Mouse (Mus musculus): ENCODE results near the gene Npl. TPM values are rescaled to one million over a fixed set of nuclear protein-coding genes. Genes with fewer than 3 reads are reported as not detected.

Npl gene
- polyA plus RNA-seq, 1 experiment from 2014 or later, result 8.2 TPM

DNA sequence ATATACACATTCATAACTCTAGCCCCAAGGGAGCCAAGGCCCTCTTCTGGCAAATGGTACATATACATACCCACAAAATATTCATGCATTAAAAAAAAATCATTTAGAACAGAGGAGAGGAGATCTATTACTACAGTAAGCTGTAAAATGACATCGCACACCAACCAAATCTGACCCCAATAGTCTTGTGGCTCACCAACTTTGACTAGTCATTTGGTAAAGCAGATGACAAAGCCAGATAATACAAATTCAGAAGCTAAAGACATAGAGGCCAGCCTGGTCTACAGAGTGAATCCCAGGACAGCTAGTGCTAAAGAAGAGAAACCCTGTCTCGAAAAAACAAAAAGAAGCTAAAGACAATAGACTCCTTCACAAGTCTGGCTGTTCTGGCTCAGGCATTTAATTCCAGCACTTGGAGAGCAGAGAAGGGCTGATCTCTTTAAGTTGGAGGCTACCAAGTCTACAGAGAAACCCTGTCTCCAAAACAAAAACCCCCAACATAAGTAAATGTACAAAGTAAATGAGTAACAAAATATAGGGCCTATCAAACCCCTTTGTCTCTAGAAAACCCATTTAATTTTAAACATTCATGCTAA lies 64.5 kb downstream of the Npl start:
- H3K36me3 ChIP-seq, result peaks cover 21% of the 10 kb centered on the region
- ATAC-seq (replicated peaks), result no peak
- no peaks in the 10 kb centered on the region for H3K9me3 ChIP-seq
- H3K27ac ChIP-seq (replicated peaks), result no peak overlapping the region
- H3K4me1 ChIP-seq, result peaks cover 38% of the 10 kb centered on the region
- peak overlapping the region; percentile 84 for H3K4me2 ChIP-seq (replicated peaks)
- no peaks in the 10 kb centered on the region for H3K27me3 ChIP-seq
- WGBS, result 40% methylated on average over 2 of the region's 2 CpGs
- H3K9ac ChIP-seq (replicated peaks), result peak overlapping the region; percentile 20; the same call in 1 of the 2 replicates
- H3K4me3 ChIP-seq, result peak overlapping the region; percentile 100

DNA sequence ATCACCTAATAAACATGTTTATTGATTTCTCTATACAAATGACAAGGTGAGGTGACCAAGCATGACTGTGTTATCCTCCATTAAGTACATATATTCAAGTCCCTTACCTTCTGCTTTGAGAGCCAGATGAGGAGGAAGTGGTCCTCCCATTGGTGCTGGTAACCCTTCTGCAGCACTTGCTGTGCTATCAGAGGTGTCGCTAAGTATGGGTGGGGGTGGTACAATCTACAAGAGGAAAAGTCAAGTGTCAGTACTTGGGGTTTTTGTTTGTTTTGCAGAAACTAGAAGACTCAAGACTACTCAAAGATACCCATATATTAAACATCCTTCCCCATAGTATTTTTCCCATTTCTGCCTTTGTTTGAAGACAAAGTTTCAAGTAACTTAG lies 68.8 kb downstream of the Npl start:
- Histone ChIP-seq H3K27ac (replicated peaks) (no peak overlapping the region), H3K9me3 (no peaks in the 10 kb centered on the region), H3K4me3 (no peak overlapping the region), H3K36me3 (peaks cover 60% of the 10 kb centered on the region), H3K4me2 (replicated peaks) (no peak overlapping the region), H3K4me1 (peaks cover 32% of the 10 kb centered on the region), H3K27me3 (no peaks in the 10 kb centered on the region), H3K9ac (replicated peaks) (no peak overlapping the region)
- WGBS, result 85% methylated on average over 1 of the region's 1 CpGs
- ATAC-seq (replicated peaks), result no peak

DNA sequence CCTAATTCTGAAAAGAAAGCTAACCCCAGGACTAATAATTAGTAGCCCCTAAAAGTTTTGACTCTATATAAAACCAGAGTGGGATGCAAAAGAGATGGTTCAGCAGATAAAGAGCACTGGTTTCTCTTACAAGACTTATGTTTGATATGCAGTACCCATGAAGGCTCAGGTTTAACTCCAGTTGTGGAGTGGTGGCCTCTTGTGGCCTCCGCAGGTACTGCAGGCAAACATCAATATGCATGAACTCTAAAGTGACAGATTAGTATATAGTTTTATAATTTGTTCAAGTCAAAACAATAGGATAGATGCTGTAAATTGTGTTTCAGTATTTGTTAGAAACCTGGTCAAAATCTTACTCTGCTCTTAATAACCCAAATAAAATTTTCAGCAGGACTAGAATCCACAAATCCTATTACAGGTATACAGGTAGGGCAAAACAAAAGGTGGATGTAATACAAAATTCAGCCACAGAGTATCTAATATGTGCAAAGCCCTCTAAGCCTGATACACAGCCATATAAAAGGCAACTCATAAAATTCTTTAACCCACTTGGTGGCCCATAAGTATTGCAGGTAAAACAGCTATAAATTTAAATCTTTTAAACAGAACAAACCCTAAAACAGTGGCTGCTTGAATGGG lies 69.3 kb downstream of the Npl start:
- Histone ChIP-seq H3K4me3 (no peak overlapping the region), H3K9ac (replicated peaks) (no peak overlapping the region), H3K27ac (replicated peaks) (no peak overlapping the region), H3K9me3 (no peaks in the 10 kb centered on the region), H3K27me3 (no peaks in the 10 kb centered on the region), H3K4me2 (replicated peaks) (no peak overlapping the region), H3K36me3 (peaks cover 62% of the 10 kb centered on the region), H3K4me1 (peaks cover 27% of the 10 kb centered on the region)
- peak; percentile 38; the same call in 1 of the 2 replicates for ATAC-seq (replicated peaks)
- WGBS, result 44% methylated on average over 1 of the region's 1 CpGs

DNA sequence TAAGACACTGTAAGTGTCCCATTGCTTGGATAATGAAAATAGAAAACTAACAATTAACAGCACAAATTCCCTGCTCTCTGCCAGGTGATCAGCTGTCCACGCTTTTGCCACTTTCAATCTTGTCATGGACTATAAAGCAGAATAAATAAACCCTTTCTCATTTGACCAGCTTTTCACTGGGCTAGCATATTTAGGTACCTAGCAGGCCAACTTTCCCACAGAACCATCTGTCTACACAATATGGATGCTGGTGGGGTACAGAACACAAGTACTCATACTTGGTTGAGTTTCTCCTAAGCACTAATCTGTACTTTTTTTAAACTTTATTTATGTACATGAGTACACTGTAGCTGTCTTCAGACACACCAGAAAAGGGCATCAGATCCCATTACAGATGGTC lies 70.5 kb downstream of the Npl start:
- no peaks in the 10 kb centered on the region for H3K27me3 ChIP-seq
- no peak overlapping the region for H3K9ac ChIP-seq (replicated peaks)
- peaks cover 15% of the 10 kb centered on the region for H3K4me1 ChIP-seq
- WGBS, result 75% methylated on average over 1 of the region's 1 CpGs
- H3K4me3 ChIP-seq, result no peak overlapping the region
- ATAC-seq (replicated peaks), result 0 out of 2 replicates have a peak, but pooled peaks have one; percentile 43
- no peak overlapping the region for H3K27ac ChIP-seq (replicated peaks)
- H3K36me3 ChIP-seq, result peaks cover 71% of the 10 kb centered on the region
- no peaks in the 10 kb centered on the region for H3K9me3 ChIP-seq
- no peak overlapping the region for H3K4me2 ChIP-seq (replicated peaks)

DNA sequence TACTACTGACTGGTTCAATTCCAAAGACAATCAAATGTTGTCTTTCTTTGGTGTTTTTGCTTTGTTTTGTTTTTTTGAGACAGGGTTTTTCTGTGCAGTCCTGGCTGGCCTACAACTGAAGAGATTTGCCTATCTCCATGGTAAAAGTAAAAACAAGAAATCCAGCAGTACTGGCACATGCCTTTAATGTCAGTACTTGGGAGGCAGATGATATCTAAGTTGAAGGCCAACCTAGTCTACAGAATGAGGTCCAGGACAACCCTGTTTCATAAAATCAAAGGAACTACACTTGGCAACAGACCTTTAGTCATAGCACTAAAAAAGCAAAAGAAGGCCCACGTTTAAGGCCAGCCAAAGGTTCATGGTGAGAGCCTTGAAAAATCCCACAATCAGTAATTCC lies 88.0 kb downstream of the Npl start:
- no peaks in the 10 kb centered on the region for H3K27me3 ChIP-seq
- WGBS, result 85% methylated on average over 1 of the region's 1 CpGs
- no peak overlapping the region for H3K4me3 ChIP-seq
- ATAC-seq (replicated peaks), result no peak
- no peaks in the 10 kb centered on the region for H3K4me1 ChIP-seq
- no peak overlapping the region for H3K27ac ChIP-seq (replicated peaks)
- H3K9ac ChIP-seq (replicated peaks), result no peak overlapping the region
- H3K9me3 ChIP-seq, result no peaks in the 10 kb centered on the region
- H3K36me3 ChIP-seq, result peaks cover 81% of the 10 kb centered on the region
- no peak overlapping the region for H3K4me2 ChIP-seq (replicated peaks)

DNA sequence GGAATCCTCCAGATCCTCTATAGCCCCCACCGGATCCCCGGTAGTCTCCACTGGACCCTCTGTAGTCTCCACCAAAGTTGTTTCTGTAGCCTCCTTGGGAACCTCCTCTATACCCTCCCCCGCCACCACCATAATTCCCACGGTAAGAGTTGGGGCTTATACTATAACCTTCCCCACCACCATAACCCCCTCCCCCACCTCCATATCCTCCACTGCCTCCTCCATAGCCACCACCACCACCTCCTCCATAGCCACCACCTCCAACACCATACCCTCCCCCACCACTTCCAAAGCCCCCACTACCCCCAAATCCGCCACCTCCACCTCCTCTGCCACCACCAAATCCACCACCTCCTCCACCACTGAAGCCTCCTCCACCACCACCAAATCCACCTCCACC lies 93.7 kb downstream of the Npl start:
- peaks cover 63% of the 10 kb centered on the region for H3K36me3 ChIP-seq
- no peak overlapping the region for H3K27ac ChIP-seq (replicated peaks)
- 0 out of 2 replicates have a peak, but pooled peaks have one; percentile 23 for ATAC-seq (replicated peaks)
- no peak overlapping the region for H3K4me2 ChIP-seq (replicated peaks)
- no peak overlapping the region for H3K4me3 ChIP-seq
- H3K9me3 ChIP-seq, result no peaks in the 10 kb centered on the region
- WGBS, result 93% methylated on average over 5 of the region's 5 CpGs
- no peaks in the 10 kb centered on the region for H3K27me3 ChIP-seq
- no peaks in the 10 kb centered on the region for H3K4me1 ChIP-seq
- H3K9ac ChIP-seq (replicated peaks), result no peak overlapping the region

DNA sequence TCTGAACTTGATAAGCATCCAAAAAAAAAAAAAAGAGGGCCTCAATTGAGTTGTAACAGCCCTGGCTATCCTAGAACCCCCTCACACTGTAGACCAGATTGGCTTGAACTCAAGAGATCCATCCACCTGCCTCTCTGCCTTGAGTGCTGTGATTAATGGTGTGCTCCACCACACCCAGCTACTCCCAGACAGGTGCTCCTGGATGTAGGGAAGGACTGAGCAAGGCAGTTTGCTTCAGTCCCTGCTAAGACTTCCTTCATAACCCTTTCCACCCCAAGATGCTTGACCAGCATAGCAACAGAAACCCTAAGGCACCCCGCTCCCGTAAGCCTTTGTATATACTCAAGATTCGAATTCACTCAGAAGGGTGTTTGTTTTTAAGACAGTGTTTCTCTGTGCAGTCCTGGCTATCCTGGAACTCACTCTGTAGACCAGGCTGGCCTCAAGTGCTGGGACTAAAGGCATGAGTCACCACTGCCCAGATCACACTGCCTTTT lies 96.7 kb downstream of the Npl start:
- peak; percentile 44; the same call in 1 of the 2 replicates for ATAC-seq (replicated peaks)
- peaks cover 37% of the 10 kb centered on the region for H3K36me3 ChIP-seq
- H3K27me3 ChIP-seq, result no peaks in the 10 kb centered on the region
- no peak overlapping the region for H3K4me3 ChIP-seq
- 90% methylated on average over 3 of the region's 3 CpGs for WGBS
- H3K9me3 ChIP-seq, result no peaks in the 10 kb centered on the region
- H3K4me2 ChIP-seq (replicated peaks), result no peak overlapping the region
- H3K9ac ChIP-seq (replicated peaks), result no peak overlapping the region
- H3K4me1 ChIP-seq, result no peaks in the 10 kb centered on the region
- H3K27ac ChIP-seq (replicated peaks), result no peak overlapping the region

Other genes starting within 250 kb of the Npl start
- 14.5 and 14.7 TPM in 2 replicates for gene Lamc1, start 217.3 kb downstream of the Npl start, polyA plus RNA-seq (2015; fragmentation: Nextera tagmentation; extraction: Ambion mirVana)
- 0.41 and 0.42 TPM in 2 replicates for gene Shcbp1l, start 124.9 kb downstream of the Npl start, polyA plus RNA-seq (2015; fragmentation: Nextera tagmentation; extraction: Ambion mirVana)
- 37.4 and 39.1 TPM in 2 replicates for gene Dhx9, start 62.4 kb downstream of the Npl start, polyA plus RNA-seq (2015; fragmentation: Nextera tagmentation; extraction: Ambion mirVana)
- gene Rgs8, start 103.0 kb upstream of the Npl start, polyA plus RNA-seq (2015; fragmentation: Nextera tagmentation; extraction: Ambion mirVana), result 19.2 and 19.7 TPM in 2 replicates
- 39.2 and 42.1 TPM in 2 replicates for gene Rgs16, start 190.3 kb upstream of the Npl start, polyA plus RNA-seq (2015; fragmentation: Nextera tagmentation; extraction: Ambion mirVana)
- 42.5 and 44.4 TPM in 2 replicates for gene Rnasel, start 199.4 kb upstream of the Npl start, polyA plus RNA-seq (2015; fragmentation: Nextera tagmentation; extraction: Ambion mirVana)

Data from forebrain, embryonic 15.5 days (tissue).